Mouse (Mus musculus) MEL (cell line): ENCODE results near the gene Lztr1.
"Not testable (repeated sequence)": the region's sequence is repeated elsewhere in the genome, so short reads cannot be mapped to it uniquely, and the experiment has no call there.

Experiments
- ETS1 ChIP-seq: IDR thresholded peaks from 2 replicates; pipeline ENCODE4 v1.6.1; 2012; ENCODE audit warnings: low read depth, mild to moderate bottlenecking, inconsistent platforms, low read length, improper control_type of control experiment, moderate library complexity
- JUND ChIP-seq: IDR thresholded peaks from 2 replicates; pipeline ENCODE4 v1.6.1; 2011; ENCODE audit warnings: low read depth, mild to moderate bottlenecking, improper control_type of control experiment, low read length
- MAFK ChIP-seq: IDR thresholded peaks from 2 replicates; pipeline ENCODE4 v1.6.1; 2011; ENCODE audit warnings: low read depth, mild to moderate bottlenecking, low read length, improper control_type of control experiment, borderline replicate concordance
- MAZ ChIP-seq: IDR thresholded peaks from 2 replicates; pipeline ENCODE4 v1.6.1; 2012; ENCODE audit warnings: low read depth, mild to moderate bottlenecking, inconsistent platforms, low read length, improper control_type of control experiment
- MYC ChIP-seq: IDR thresholded peaks from 2 replicates; pipeline ENCODE4 v1.6.1; 2011; ENCODE audit warnings: low read depth, mild to moderate bottlenecking, low read length, improper control_type of control experiment, moderate library complexity
- NELFE ChIP-seq: IDR thresholded peaks from 2 replicates; pipeline ENCODE4 v1.6.1; 2011; ENCODE audit warnings: low read depth, low read length, improper control_type of control experiment
- POLR2A ChIP-seq, 2 experiments: IDR thresholded peaks; 2 replicates each; pipeline ENCODE4 v1.6.1; 2011 to 2012; ENCODE audit warnings: low read length in 2 of 2, mild to moderate bottlenecking in 2 of 2, control low read depth in 1 of 2, improper control_type of control experiment in 1 of 2, low read depth in 1 of 2, moderate library complexity in 1 of 2; ENCODE audit not compliant: control insufficient read depth in 1 of 2, insufficient read depth in 1 of 2, poor library complexity in 1 of 2
- POLR2AphosphoS2 ChIP-seq: IDR thresholded peaks from 2 replicates; pipeline ENCODE4 v1.6.1; 2011; ENCODE audit warnings: low read length, improper control_type of control experiment
- USF2 ChIP-seq, 2 experiments: IDR thresholded peaks; 2 replicates each; pipeline ENCODE4 v1.6.1; 2011 to 2012; ENCODE audit warnings: improper control_type of control experiment in 2 of 2, low read length in 2 of 2, borderline replicate concordance in 1 of 2, inconsistent platforms in 1 of 2, low read depth in 1 of 2, mild to moderate bottlenecking in 1 of 2; ENCODE audit not compliant: insufficient read depth in 1 of 2

GRCm38 (mm10) chr16:17508031-17508430 lies 457 bp upstream of the Lztr1 start:
- TF ChIP-seq POLR2A (IDR thresholded peaks at IDR 0.05; ENCODE audit: control insufficient read depth in 1 of 2, insufficient read depth in 1 of 2, low read depth in 1 of 2, low read length in 2 of 2, poor library complexity in 1 of 2); MAFK; MAZ; ETS1; NELFE; MYC; POLR2AphosphoS2; JUND; USF2 (IDR thresholded peaks at IDR 0.05; ENCODE audit: borderline replicate concordance in 1 of 2, insufficient read depth in 1 of 2, low read depth in 1 of 2, low read length in 2 of 2): not testable (repeated sequence)
